In genomic region chr11:98052129-98052988, GRCm38 (mm10) we compare ENCODE assay signal across 8 mouse cellular contexts. TPM values are rescaled to one million over a fixed set of nuclear protein-coding genes. Genes with fewer than 3 reads are reported as not detected.
DNase-seq lines count a peak whose midpoint lies in the region; ATAC-seq and TF ChIP-seq lines count a peak whose summit lies in the region.

No protein-coding gene starts in this region.

- peak overlapping the region; percentile 86 for H3K4me2 ChIP-seq in heart, embryonic 16.5 days (ENCODE audit: low read depth, low read length)
- peak overlapping the region; percentile 76 for H3K4me2 ChIP-seq in embryonic facial prominence, embryonic 12.5 days (replicated peaks)

- peak overlapping the region; percentile 70 for H3K9ac ChIP-seq in heart, embryonic 16.5 days (ENCODE audit: low read length)
- H3K9ac ChIP-seq in ES-Bruce4 (ENCODE audit: low read depth, poor library complexity, severe bottlenecking), result peak overlapping the region; percentile 62
- H3K9ac ChIP-seq in embryonic facial prominence, embryonic 12.5 days, result peak overlapping the region; percentile 25

- H3K9me3 ChIP-seq in heart, embryonic 16.5 days (replicated peaks; ENCODE audit: control insufficient read depth, low read length), result no peaks in the 10 kb centered on the region
- no peaks in the 10 kb centered on the region for H3K9me3 ChIP-seq in ES-Bruce4 (replicated peaks; ENCODE audit: control insufficient read depth, insufficient read depth, low read length, poor library complexity, severe bottlenecking)
- no peaks in the 10 kb centered on the region for H3K9me3 ChIP-seq in embryonic facial prominence, embryonic 12.5 days

- peak overlapping the region; percentile 59 for H3K4me3 ChIP-seq in heart, embryonic 16.5 days (ENCODE audit: low read length)
- peak overlapping the region; percentile 73 for H3K4me3 ChIP-seq in ES-Bruce4 (ENCODE audit: low read depth, low read length)
- peak overlapping the region; percentile 44 for H3K4me3 ChIP-seq in embryonic facial prominence, embryonic 12.5 days

- ATAC-seq in heart, embryonic 16.5 days (replicated peaks; ENCODE audit: extremely low read depth, insufficient read depth, low FRiP score), result no peak
- ATAC-seq in embryonic facial prominence, embryonic 12.5 days (ENCODE audit: insufficient number of reproducible peaks, insufficient read depth, low FRiP score, low TSS enrichment), result no peak

- intact Hi-C loops in left cerebral cortex, postnatal 14 days (cut with DNase I), result no loop called here

- WGBS in heart, embryonic 16.5 days, result under 1% methylated on average over 82 of the region's 83 CpGs
- WGBS in embryonic facial prominence, embryonic 12.5 days, result under 1% methylated on average over 83 of the region's 83 CpGs

- no peak for TF ChIP-seq EP300 in ES-Bruce4 (IDR thresholded peaks at IDR 0.05; ENCODE audit: insufficient read depth, low read depth, low read length)

- H3K4me1 ChIP-seq in heart, embryonic 16.5 days (ENCODE audit: control insufficient read depth, insufficient read depth, low read length), result peaks cover 23% of the 10 kb centered on the region
- H3K4me1 ChIP-seq in ES-Bruce4 (ENCODE audit: control insufficient read depth, insufficient read depth, low read length), result peaks cover 6% of the 10 kb centered on the region
- peaks cover 21% of the 10 kb centered on the region for H3K4me1 ChIP-seq in embryonic facial prominence, embryonic 12.5 days

- TF ChIP-seq POLR2A in ES-Bruce4 (IDR thresholded peaks at IDR 0.05; ENCODE audit: insufficient read depth, low read length), result no peak

- no peak for DNase-seq in heart, adult 9 months (ENCODE audit: low spot score in 2 of 2)
- peak; percentile 51 to 61 for DNase-seq in kidney, postnatal 4 days
- peak; percentile 59 for DNase-seq in neural tube, embryonic 10.5 days (ENCODE audit: extremely low spot score, low spot score)
- no peak for DNase-seq in urinary bladder, postnatal 25 days (ENCODE audit: low spot score)
- DNase-seq in left cerebral cortex, postnatal 14 days (ENCODE audit: low spot score in 2 of 2), result no peak

- no peaks in the 10 kb centered on the region for H3K36me3 ChIP-seq in heart, embryonic 16.5 days (ENCODE audit: control insufficient read depth, insufficient read depth)
- H3K36me3 ChIP-seq in ES-Bruce4 (ENCODE audit: control insufficient read depth, insufficient read depth, low read length, poor library complexity, severe bottlenecking), result no peaks in the 10 kb centered on the region
- H3K36me3 ChIP-seq in embryonic facial prominence, embryonic 12.5 days, result no peaks in the 10 kb centered on the region

- H3K27me3 ChIP-seq in heart, embryonic 16.5 days (ENCODE audit: control insufficient read depth, insufficient read depth, low read length), result peaks cover 27% of the 10 kb centered on the region
- peaks cover 3% of the 10 kb centered on the region for H3K27me3 ChIP-seq in ES-Bruce4 (ENCODE audit: control insufficient read depth, insufficient read depth, low read length, poor library complexity, severe bottlenecking)
- peaks cover 65% of the 10 kb centered on the region for H3K27me3 ChIP-seq in embryonic facial prominence, embryonic 12.5 days

- no peak overlapping the region for H3K27ac ChIP-seq in heart, embryonic 16.5 days (ENCODE audit: low read length)
- no peak overlapping the region for H3K27ac ChIP-seq in ES-Bruce4 (ENCODE audit: insufficient read depth, low read length)
- no peak overlapping the region for H3K27ac ChIP-seq in embryonic facial prominence, embryonic 12.5 days

- no peak for TF ChIP-seq CTCF in ES-Bruce4 (IDR thresholded peaks at IDR 0.05; ENCODE audit: low read depth, low read length)

RNA-seq across cellular contexts. Expression of gene Stac2, which starts 0.9 kb away (rescaled TPM):
- polyA plus RNA-seq in heart, embryonic 16.5 days (2015; fragmentation: Nextera tagmentation; extraction: Ambion mirVana), result 0.62 and 0.75 TPM in 2 replicates
- polyA plus RNA-seq in ES-Bruce4 (2011; ENCODE audit: insufficient read depth, insufficient read length, low read depth, missing spikeins), result 5.6 and 9.6 TPM in 2 replicates
- polyA plus RNA-seq in embryonic facial prominence, embryonic 12.5 days (2016; fragmentation: Nextera tagmentation; extraction: Ambion mirVana), result 0.65 and 0.67 TPM in 2 replicates
- 10 to 100 TPM; 27.7 to 28.0 TPM for total RNA-seq in left cerebral cortex, postnatal 14 days (2021)

RNA-seq across cellular contexts. Expression of gene Rpl19, which starts 25.8 kb away (rescaled TPM):
- polyA plus RNA-seq in heart, embryonic 16.5 days (2015; fragmentation: Nextera tagmentation; extraction: Ambion mirVana), result 596 and 670 TPM in 2 replicates
- 2,020 and 2,244 TPM in 2 replicates for polyA plus RNA-seq in ES-Bruce4 (2011; ENCODE audit: insufficient read depth, insufficient read length, low read depth, missing spikeins)
- polyA plus RNA-seq in embryonic facial prominence, embryonic 12.5 days (2016; fragmentation: Nextera tagmentation; extraction: Ambion mirVana), result 942 and 959 TPM in 2 replicates
- 100 to 1,000 TPM; 536 to 545 TPM for total RNA-seq in left cerebral cortex, postnatal 14 days (2021)

RNA-seq across cellular contexts. Expression of gene Cacnb1, which starts 29.5 kb away (rescaled TPM):
- 6.3 and 6.7 TPM in 2 replicates for polyA plus RNA-seq in heart, embryonic 16.5 days (2015; fragmentation: Nextera tagmentation; extraction: Ambion mirVana)
- polyA plus RNA-seq in ES-Bruce4 (2011; ENCODE audit: insufficient read depth, insufficient read length, low read depth, missing spikeins), result 5.2 and 6.3 TPM in 2 replicates
- polyA plus RNA-seq in embryonic facial prominence, embryonic 12.5 days (2016; fragmentation: Nextera tagmentation; extraction: Ambion mirVana), result 14.8 and 16.6 TPM in 2 replicates
- total RNA-seq in left cerebral cortex, postnatal 14 days (2021), result 100 to 1,000 TPM; 150 TPM

RNA-seq across cellular contexts. Expression of gene Arl5c, which starts 56.4 kb away (rescaled TPM):
- 7.7 and 13.2 TPM in 2 replicates for polyA plus RNA-seq in heart, embryonic 16.5 days (2015; fragmentation: Nextera tagmentation; extraction: Ambion mirVana)
- 2.8 and 3.6 TPM in 2 replicates for polyA plus RNA-seq in ES-Bruce4 (2011; ENCODE audit: insufficient read depth, insufficient read length, low read depth, missing spikeins)
- polyA plus RNA-seq in embryonic facial prominence, embryonic 12.5 days (2016; fragmentation: Nextera tagmentation; extraction: Ambion mirVana), result 6.9 and 7.6 TPM in 2 replicates
- 1 to 10 TPM; 2.2 to 2.3 TPM for total RNA-seq in left cerebral cortex, postnatal 14 days (2021)

Comparison
In these comparisons a context has a peak if more than half of its experiments do, and no peak if none do; other contexts are left out.
1. DNase-seq: peak in kidney, postnatal 4 days (2 of 2) and neural tube, embryonic 10.5 days (single experiment); none in heart, adult 9 months (0 of 2), urinary bladder, postnatal 25 days (single experiment) and left cerebral cortex, postnatal 14 days (0 of 2).
2. Peak in every context shown above with its lines, with median percentiles within 50 percentile points of each other: H3K4me3 ChIP-seq and H3K9ac ChIP-seq.